Mouse (Mus musculus): ENCODE measurements at regions not wholly inside any gene's neighbourhood (a gene's known extent, or its start where the extent isn't known, plus 50 kb on each side); places are given as distances from the start of the nearest gene placed in this dataset.

DNA sequence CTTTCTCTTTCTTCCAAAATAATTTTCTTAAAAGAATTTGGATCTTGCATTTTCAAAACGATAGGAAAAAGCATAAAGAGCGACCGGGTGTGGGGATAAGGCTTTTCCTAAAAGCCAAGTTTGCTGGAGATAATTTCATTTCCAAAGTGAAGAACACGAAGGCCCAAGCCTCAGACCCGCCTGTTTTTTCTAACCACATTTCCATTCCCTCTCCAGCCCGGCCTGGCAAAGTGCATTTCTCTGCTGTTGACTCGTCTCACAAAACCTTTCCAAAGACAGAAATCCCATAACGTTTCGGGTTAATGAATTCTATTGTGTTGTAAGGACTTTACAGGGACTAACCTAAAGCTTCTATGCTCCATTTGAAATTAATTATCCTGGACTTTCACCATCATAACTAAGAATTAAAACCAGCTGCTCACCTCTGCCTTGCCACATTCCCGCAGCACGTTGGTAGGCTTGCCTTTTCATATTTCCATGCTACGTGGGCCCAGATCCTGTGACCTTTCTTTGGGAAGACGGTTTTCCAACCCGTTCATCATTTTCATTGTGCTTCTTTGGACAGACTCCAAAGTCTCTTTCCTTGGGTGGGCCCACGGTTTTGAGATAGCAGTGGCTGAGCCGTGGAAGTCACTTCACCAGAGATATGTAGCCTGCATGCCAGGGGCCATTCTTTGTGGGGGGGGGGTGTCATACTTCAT is 430.5 kb upstream of the Prickle1 start:
- ATAC-seq (ENCODE audit: insufficient read depth, low FRiP score, low TSS enrichment) (no peak), DNase-seq (ENCODE audit: low spot score) (peak; percentile 24)
- Histone ChIP-seq H3K9me3 (ENCODE audit: control insufficient read depth, low read length) (no peaks in the 10 kb centered on the region), H3K36me3 (ENCODE audit: control insufficient read depth, insufficient read depth, low read length) (no peaks in the 10 kb centered on the region), H3K4me3 (ENCODE audit: low read depth, low read length) (no peak overlapping the region), H3K9ac (ENCODE audit: low read length) (no peak overlapping the region), H3K27me3 (ENCODE audit: control insufficient read depth, insufficient read depth, low read length) (no peaks in the 10 kb centered on the region), H3K27ac (ENCODE audit: low read depth, low read length) (no peak overlapping the region), H3K4me1 (ENCODE audit: control insufficient read depth, insufficient read depth, low read length) (no peaks in the 10 kb centered on the region), H3K4me2 (ENCODE audit: low read depth) (no peak overlapping the region)
- 54% methylated on average over 16 of the region's 16 CpGs for WGBS

DNA sequence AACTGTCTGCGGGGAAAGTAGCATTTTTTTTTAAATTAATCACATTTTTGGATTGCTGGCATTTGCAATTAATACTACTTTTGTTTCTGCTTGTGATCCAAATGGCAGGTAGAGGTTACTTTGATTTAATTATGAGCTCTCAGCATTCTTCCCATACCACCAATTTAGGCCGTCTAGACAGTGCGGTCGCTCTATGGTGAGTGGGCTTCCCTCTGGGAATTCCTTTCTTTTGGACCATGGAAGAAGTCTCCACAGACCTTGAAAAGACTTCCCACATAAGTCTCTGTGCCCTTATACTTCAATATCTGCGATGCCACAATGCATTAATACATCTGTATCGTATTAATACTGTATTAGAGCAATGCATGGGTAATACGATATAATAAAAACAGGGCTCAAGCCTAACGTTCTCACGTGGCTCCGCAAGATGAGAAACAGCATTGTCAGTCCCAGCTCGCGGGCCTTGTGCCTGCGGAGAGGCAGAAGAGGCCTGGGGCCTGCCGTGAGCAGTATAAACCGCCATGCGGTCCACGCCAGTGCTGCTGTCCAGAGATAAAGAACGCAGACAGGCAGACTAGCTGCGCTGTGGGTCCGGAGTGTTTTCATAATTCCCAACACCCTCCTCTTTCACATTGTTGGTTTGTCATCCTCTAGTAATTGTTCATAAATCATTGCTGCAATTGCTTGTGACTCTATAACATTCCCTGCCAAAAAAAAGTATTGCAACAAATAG is 429.7 kb upstream of the Prickle1 start:
- no peak overlapping the region for H3K9ac ChIP-seq (ENCODE audit: low read length)
- ATAC-seq (ENCODE audit: insufficient read depth, low FRiP score, low TSS enrichment) (no peak), DNase-seq (ENCODE audit: low spot score) (peak; percentile 40)
- H3K9me3 ChIP-seq (ENCODE audit: control insufficient read depth, low read length) = no peaks in the 10 kb centered on the region
- H3K4me2 ChIP-seq (ENCODE audit: low read depth) = no peak overlapping the region
- H3K4me1 ChIP-seq (ENCODE audit: control insufficient read depth, insufficient read depth, low read length) = no peaks in the 10 kb centered on the region
- H3K27ac ChIP-seq (ENCODE audit: low read depth, low read length) = no peak overlapping the region
- H3K4me3 ChIP-seq (ENCODE audit: low read depth, low read length) = no peak overlapping the region
- WGBS = 73% methylated on average over 20 of the region's 20 CpGs
- H3K27me3 ChIP-seq (ENCODE audit: control insufficient read depth, insufficient read depth, low read length) = no peaks in the 10 kb centered on the region
- no peaks in the 10 kb centered on the region for H3K36me3 ChIP-seq (ENCODE audit: control insufficient read depth, insufficient read depth, low read length)

- no peak for ATAC-seq (ENCODE audit: insufficient read depth, low FRiP score, low TSS enrichment)
- Histone ChIP-seq H3K4me3 (ENCODE audit: low read depth, low read length) (no peak overlapping the region), H3K27ac (ENCODE audit: low read depth, low read length) (no peak overlapping the region), H3K9me3 (ENCODE audit: control insufficient read depth, low read length) (no peaks in the 10 kb centered on the region), H3K9ac (ENCODE audit: low read length) (no peak overlapping the region), H3K4me1 (ENCODE audit: control insufficient read depth, insufficient read depth, low read length) (no peaks in the 10 kb centered on the region), H3K36me3 (ENCODE audit: control insufficient read depth, insufficient read depth, low read length) (no peaks in the 10 kb centered on the region), H3K4me2 (ENCODE audit: low read depth) (no peak overlapping the region), H3K27me3 (ENCODE audit: control insufficient read depth, insufficient read depth, low read length) (no peaks in the 10 kb centered on the region)
- WGBS = 83% methylated on average over 3 of the region's 3 CpGs
- DNase-seq (ENCODE audit: low spot score) = no peak
These were observed 429.1 kb upstream of the Prickle1 start for GRCm38 (mm10) chr15:94024806-94025205.

DNA sequence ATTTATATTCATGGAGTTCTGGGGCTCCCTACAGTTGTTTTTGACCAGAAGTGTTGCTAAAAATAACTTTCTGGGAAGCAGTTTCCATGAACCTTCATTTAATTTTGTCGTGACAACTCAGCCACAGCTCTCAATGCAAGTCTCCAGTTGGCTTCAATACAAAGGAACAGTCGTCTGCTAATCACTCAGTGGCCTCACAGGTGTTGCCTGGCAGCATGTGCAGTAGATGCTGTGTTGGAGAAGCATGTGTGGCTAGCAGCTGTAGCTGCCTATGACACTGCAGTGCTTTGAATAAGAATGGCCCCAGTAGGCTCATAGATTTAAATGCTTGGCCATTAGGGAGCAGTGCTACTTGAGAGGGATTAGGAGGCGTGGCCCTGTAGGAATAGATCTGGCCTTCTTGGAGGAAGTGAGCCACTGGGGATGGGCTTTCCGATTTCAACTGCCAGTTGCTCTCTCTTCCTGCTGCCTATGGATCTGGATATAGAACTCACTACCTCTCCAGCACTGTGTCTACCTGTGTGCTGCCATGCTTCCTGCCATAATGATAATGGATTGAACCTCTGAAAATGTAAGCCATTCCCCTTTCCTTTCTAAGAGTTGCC is 428.5 kb upstream of the Prickle1 start:
- ATAC-seq (ENCODE audit: insufficient read depth, low FRiP score, low TSS enrichment) = no peak
- no peaks in the 10 kb centered on the region for H3K9me3 ChIP-seq (ENCODE audit: control insufficient read depth, low read length)
- H3K27ac ChIP-seq (ENCODE audit: low read depth, low read length) = no peak overlapping the region
- H3K36me3 ChIP-seq (ENCODE audit: control insufficient read depth, insufficient read depth, low read length) = no peaks in the 10 kb centered on the region
- 78% methylated on average over 4 of the region's 4 CpGs for WGBS
- H3K4me2 ChIP-seq (ENCODE audit: low read depth) = no peak overlapping the region
- H3K4me1 ChIP-seq (ENCODE audit: control insufficient read depth, insufficient read depth, low read length) = no peaks in the 10 kb centered on the region
- H3K9ac ChIP-seq (ENCODE audit: low read length) = no peak overlapping the region
- H3K27me3 ChIP-seq (ENCODE audit: control insufficient read depth, insufficient read depth, low read length) = no peaks in the 10 kb centered on the region
- H3K4me3 ChIP-seq (ENCODE audit: low read depth, low read length) = no peak overlapping the region
- DNase-seq (ENCODE audit: low spot score) = no peak

GRCm38 (mm10) chr15:94023501-94023900 is 427.8 kb upstream of the Prickle1 start:
- 92% methylated on average over 4 of the region's 4 CpGs for WGBS
- Histone ChIP-seq H3K4me3 (ENCODE audit: low read depth, low read length) (no peak overlapping the region), H3K36me3 (ENCODE audit: control insufficient read depth, insufficient read depth, low read length) (no peaks in the 10 kb centered on the region), H3K4me2 (ENCODE audit: low read depth) (no peak overlapping the region), H3K27me3 (ENCODE audit: control insufficient read depth, insufficient read depth, low read length) (no peaks in the 10 kb centered on the region), H3K4me1 (ENCODE audit: control insufficient read depth, insufficient read depth, low read length) (no peaks in the 10 kb centered on the region), H3K9ac (ENCODE audit: low read length) (no peak overlapping the region), H3K27ac (ENCODE audit: low read depth, low read length) (no peak overlapping the region), H3K9me3 (ENCODE audit: control insufficient read depth, low read length) (no peaks in the 10 kb centered on the region)
- ATAC-seq (ENCODE audit: insufficient read depth, low FRiP score, low TSS enrichment) = no peak
- DNase-seq (ENCODE audit: low spot score) = no peak

DNA sequence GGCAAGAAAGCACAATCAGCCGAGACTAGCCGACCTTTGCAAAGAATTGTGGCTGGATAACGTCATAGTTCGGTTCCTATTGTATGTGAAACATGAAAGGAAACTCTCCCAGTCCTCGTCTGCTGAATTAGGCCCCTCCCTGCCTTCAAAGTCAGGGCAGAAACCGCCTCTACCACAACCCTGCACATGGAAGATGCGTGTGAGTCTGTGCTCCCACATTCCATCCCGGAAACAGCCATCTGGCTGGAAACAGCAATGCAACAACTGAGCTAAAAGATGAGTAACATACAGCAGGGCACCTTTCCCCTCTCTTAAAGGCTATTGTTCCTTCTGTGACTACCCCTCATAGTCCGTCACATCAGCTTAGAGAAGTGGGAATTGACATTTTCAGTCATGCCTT is 422.1 kb upstream of the Prickle1 start:
- no peak for ATAC-seq (ENCODE audit: insufficient read depth, low FRiP score, low TSS enrichment)
- H3K4me1 ChIP-seq (ENCODE audit: control insufficient read depth, insufficient read depth, low read length) = no peaks in the 10 kb centered on the region
- H3K36me3 ChIP-seq (ENCODE audit: control insufficient read depth, insufficient read depth, low read length) = no peaks in the 10 kb centered on the region
- no peaks in the 10 kb centered on the region for H3K9me3 ChIP-seq (ENCODE audit: control insufficient read depth, low read length)
- H3K27ac ChIP-seq (ENCODE audit: low read depth, low read length) = no peak overlapping the region
- H3K4me2 ChIP-seq (ENCODE audit: low read depth) = no peak overlapping the region
- no peaks in the 10 kb centered on the region for H3K27me3 ChIP-seq (ENCODE audit: control insufficient read depth, insufficient read depth, low read length)
- no peak overlapping the region for H3K4me3 ChIP-seq (ENCODE audit: low read depth, low read length)
- WGBS = 80% methylated on average over 9 of the region's 9 CpGs
- DNase-seq (ENCODE audit: low spot score) = no peak
- no peak overlapping the region for H3K9ac ChIP-seq (ENCODE audit: low read length)

DNA sequence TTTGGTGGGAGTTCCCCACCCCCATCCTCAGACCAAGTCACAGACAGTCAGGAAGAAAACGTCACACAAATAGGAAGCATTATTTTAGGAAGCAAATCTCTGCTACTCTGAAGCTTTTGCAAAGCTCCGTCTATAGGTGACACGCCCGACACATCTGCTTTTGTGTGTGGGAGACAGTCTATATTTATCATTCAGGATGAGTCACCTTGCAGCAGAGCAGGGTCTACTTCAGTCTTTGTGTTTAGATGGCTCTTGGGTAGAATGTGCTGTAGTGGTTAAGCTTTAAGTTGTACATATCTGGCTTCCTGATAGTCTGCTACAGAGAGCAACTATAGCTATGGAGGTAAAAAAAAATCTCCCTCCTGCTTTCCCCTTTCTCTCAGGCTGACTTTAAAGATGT is 415.8 kb upstream of the Prickle1 start:
- Histone ChIP-seq H3K4me2 (ENCODE audit: low read depth) (no peak overlapping the region), H3K4me1 (ENCODE audit: control insufficient read depth, insufficient read depth, low read length) (no peaks in the 10 kb centered on the region), H3K27me3 (ENCODE audit: control insufficient read depth, insufficient read depth, low read length) (no peaks in the 10 kb centered on the region), H3K36me3 (ENCODE audit: control insufficient read depth, insufficient read depth, low read length) (no peaks in the 10 kb centered on the region), H3K9ac (ENCODE audit: low read length) (no peak overlapping the region), H3K4me3 (ENCODE audit: low read depth, low read length) (no peak overlapping the region), H3K27ac (ENCODE audit: low read depth, low read length) (no peak overlapping the region), H3K9me3 (ENCODE audit: control insufficient read depth, low read length) (no peaks in the 10 kb centered on the region)
- no peak for DNase-seq (ENCODE audit: low spot score)
- WGBS = 57% methylated on average over 4 of the region's 4 CpGs
- no peak for ATAC-seq (ENCODE audit: insufficient read depth, low FRiP score, low TSS enrichment)

DNA sequence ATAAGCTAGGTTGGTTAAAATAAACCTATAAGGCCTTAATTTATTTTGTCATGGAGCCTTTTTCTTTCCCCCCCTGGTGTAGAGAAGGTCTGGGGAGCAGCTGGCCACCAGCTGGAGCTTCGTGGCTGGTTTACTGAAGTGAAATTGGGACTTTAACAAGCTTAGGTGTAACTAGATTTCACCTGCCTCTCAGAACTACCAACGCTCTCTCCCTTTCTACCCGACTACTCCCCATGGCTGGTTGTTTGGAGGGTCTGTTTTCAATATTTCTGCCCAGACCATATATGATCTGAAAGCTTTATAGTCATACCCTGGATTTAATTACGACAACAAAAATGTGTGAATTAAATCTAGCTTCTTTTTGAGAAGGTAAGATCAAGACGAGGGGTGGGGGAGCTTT is 410.4 kb upstream of the Prickle1 start:
- Histone ChIP-seq H3K4me3 (ENCODE audit: low read depth, low read length) (no peak overlapping the region), H3K27me3 (ENCODE audit: control insufficient read depth, insufficient read depth, low read length) (no peaks in the 10 kb centered on the region), H3K4me1 (ENCODE audit: control insufficient read depth, insufficient read depth, low read length) (peaks cover 7% of the 10 kb centered on the region), H3K9ac (ENCODE audit: low read length) (no peak overlapping the region), H3K27ac (ENCODE audit: low read depth, low read length) (no peak overlapping the region), H3K9me3 (ENCODE audit: control insufficient read depth, low read length) (no peaks in the 10 kb centered on the region), H3K4me2 (ENCODE audit: low read depth) (no peak overlapping the region), H3K36me3 (ENCODE audit: control insufficient read depth, insufficient read depth, low read length) (no peaks in the 10 kb centered on the region)
- ATAC-seq (ENCODE audit: insufficient read depth, low FRiP score, low TSS enrichment) (no peak), DNase-seq (ENCODE audit: low spot score) (no peak)
- WGBS = 56% methylated on average over 5 of the region's 5 CpGs

DNA sequence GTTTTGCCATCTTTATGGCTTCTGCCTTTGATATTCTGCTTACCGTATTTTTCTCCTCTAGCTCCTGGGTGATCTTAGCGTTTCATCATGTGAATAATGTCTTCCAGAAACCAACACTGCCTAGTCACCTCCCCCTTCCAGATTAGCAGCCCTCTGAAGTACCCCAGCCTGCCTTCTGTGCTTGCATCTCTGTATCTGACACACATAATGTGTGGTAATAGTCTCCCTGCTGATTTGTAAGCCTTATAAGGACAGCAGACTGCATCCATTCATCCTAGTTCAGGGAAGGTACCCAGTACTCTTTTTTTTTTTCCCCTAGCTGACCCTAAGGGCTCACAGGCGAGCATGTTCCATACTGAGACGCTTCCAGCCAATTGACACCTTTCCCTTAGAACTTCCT is 409.2 kb upstream of the Prickle1 start:
- no peak overlapping the region for H3K4me3 ChIP-seq (ENCODE audit: low read depth, low read length)
- no peaks in the 10 kb centered on the region for H3K36me3 ChIP-seq (ENCODE audit: control insufficient read depth, insufficient read depth, low read length)
- no peaks in the 10 kb centered on the region for H3K9me3 ChIP-seq (ENCODE audit: control insufficient read depth, low read length)
- 31% methylated on average over 4 of the region's 4 CpGs for WGBS
- H3K4me2 ChIP-seq (ENCODE audit: low read depth) = no peak overlapping the region
- no peak overlapping the region for H3K9ac ChIP-seq (ENCODE audit: low read length)
- DNase-seq (ENCODE audit: low spot score) (no peak), ATAC-seq (ENCODE audit: insufficient read depth, low FRiP score, low TSS enrichment) (no peak)
- peaks cover 7% of the 10 kb centered on the region for H3K4me1 ChIP-seq (ENCODE audit: control insufficient read depth, insufficient read depth, low read length)
- H3K27ac ChIP-seq (ENCODE audit: low read depth, low read length) = no peak overlapping the region
- H3K27me3 ChIP-seq (ENCODE audit: control insufficient read depth, insufficient read depth, low read length) = no peaks in the 10 kb centered on the region
